Mouse (Mus musculus): Measurements from ENCODE around the gene Ypel2. TPM values are rescaled to one million over a fixed set of nuclear protein-coding genes. Genes with fewer than 3 reads are reported as not detected.

Gene Ypel2
- polyA plus RNA-seq, 1 experiment from 2014 or later: 7.7 TPM

- no peak overlapping the region for H3K27ac ChIP-seq
- no peaks in the 10 kb centered on the region for H3K36me3 ChIP-seq
- H3K27me3 ChIP-seq (replicated peaks): no peaks in the 10 kb centered on the region
- no peaks in the 10 kb centered on the region for H3K9me3 ChIP-seq
- no peak for ATAC-seq (ENCODE audit: insufficient read depth, low FRiP score, low read depth)
- no peak overlapping the region for H3K9ac ChIP-seq
- WGBS: 81% methylated on average over 8 of the region's 8 CpGs
- peaks cover 5% of the 10 kb centered on the region for H3K4me1 ChIP-seq
- H3K4me2 ChIP-seq: no peak overlapping the region
- H3K4me3 ChIP-seq (replicated peaks): no peak overlapping the region
Observed at GRCm38 (mm10) chr11:86941904-86942303, 51.6 kb downstream of the Ypel2 start.

GRCm38 (mm10) chr11:86939503-86939902 lies 54.0 kb downstream of the Ypel2 start:
- 67% methylated on average over 6 of the region's 6 CpGs for WGBS
- no peaks in the 10 kb centered on the region for H3K9me3 ChIP-seq
- no peaks in the 10 kb centered on the region for H3K36me3 ChIP-seq
- no peak overlapping the region for H3K9ac ChIP-seq
- H3K4me1 ChIP-seq: no peaks in the 10 kb centered on the region; the same call in 1 of the 2 replicates
- H3K4me2 ChIP-seq: no peak overlapping the region
- H3K27ac ChIP-seq: no peak overlapping the region
- no peaks in the 10 kb centered on the region for H3K27me3 ChIP-seq (replicated peaks)
- H3K4me3 ChIP-seq (replicated peaks): no peak overlapping the region
- ATAC-seq (ENCODE audit: insufficient read depth, low FRiP score, low read depth): no peak

DNA sequence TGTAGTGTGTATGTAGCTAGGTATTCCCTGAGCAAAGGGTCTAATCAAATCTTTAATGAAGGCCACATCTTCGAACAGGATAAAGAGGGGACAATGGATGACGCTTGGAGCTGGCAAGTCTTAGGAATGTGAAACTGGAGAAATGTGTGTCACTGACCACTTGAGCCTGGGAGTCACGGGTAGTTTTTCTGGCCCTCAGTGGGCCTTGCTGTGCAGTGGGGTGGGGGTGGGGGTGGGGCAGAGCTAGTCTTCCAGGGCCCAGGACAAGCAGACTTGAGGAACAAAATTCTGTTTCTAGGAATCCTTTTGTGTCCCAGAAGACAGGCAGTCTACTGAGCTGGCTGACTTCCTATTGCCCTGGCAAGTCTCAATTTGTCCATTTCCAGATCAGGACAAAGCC lies 55.0 kb downstream of the Ypel2 start:
- Histone ChIP-seq H3K9ac (no peak overlapping the region), H3K9me3 (no peaks in the 10 kb centered on the region), H3K4me1 (no peaks in the 10 kb centered on the region), H3K4me2 (no peak overlapping the region), H3K36me3 (no peaks in the 10 kb centered on the region), H3K27ac (no peak overlapping the region), H3K27me3 (replicated peaks) (no peaks in the 10 kb centered on the region), H3K4me3 (replicated peaks) (no peak overlapping the region)
- WGBS: 82% methylated on average over 3 of the region's 3 CpGs
- no peak for ATAC-seq (ENCODE audit: insufficient read depth, low FRiP score, low read depth)

DNA sequence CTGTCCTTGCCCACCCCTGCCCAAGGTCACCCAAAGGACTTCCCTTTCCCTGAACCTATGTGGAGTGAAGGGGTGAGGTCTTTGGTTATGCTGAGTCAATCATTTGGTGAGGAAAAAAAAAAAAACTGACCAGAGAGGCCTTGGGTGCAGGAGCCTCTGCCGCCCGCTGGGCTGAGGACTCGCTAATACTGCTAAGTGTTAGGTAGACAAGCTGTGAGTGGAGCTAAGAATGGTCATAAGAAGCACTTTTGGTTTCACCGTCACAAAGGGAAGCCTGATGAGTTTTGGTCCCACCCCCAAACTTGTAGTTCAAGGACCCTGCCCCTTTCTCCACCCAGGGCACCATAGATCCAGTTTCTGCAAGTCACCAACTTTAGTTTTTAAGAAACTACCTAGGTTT lies 55.4 kb downstream of the Ypel2 start:
- H3K4me2 ChIP-seq: no peak overlapping the region
- H3K27me3 ChIP-seq (replicated peaks): no peaks in the 10 kb centered on the region
- no peaks in the 10 kb centered on the region for H3K4me1 ChIP-seq
- H3K27ac ChIP-seq: no peak overlapping the region
- H3K9ac ChIP-seq: no peak overlapping the region
- ATAC-seq (ENCODE audit: insufficient read depth, low FRiP score, low read depth): no peak
- H3K36me3 ChIP-seq: no peaks in the 10 kb centered on the region
- no peak overlapping the region for H3K4me3 ChIP-seq (replicated peaks)
- H3K9me3 ChIP-seq: no peaks in the 10 kb centered on the region
- whole genome bisulfite sequencing: 87% methylated on average over 4 of the region's 4 CpGs

GRCm38 (mm10) chr11:86936938-86937337 lies 56.6 kb downstream of the Ypel2 start:
- Histone ChIP-seq H3K36me3 (no peaks in the 10 kb centered on the region), H3K4me1 (no peaks in the 10 kb centered on the region), H3K4me3 (replicated peaks) (no peak overlapping the region), H3K4me2 (no peak overlapping the region), H3K9ac (no peak overlapping the region), H3K27me3 (replicated peaks) (no peaks in the 10 kb centered on the region), H3K27ac (no peak overlapping the region), H3K9me3 (no peaks in the 10 kb centered on the region)
- ATAC-seq (ENCODE audit: insufficient read depth, low FRiP score, low read depth): no peak
- WGBS: 66% methylated on average over 9 of the region's 9 CpGs

GRCm38 (mm10) chr11:86934895-86935294 lies 58.6 kb downstream of the Ypel2 start:
- H3K4me1 ChIP-seq: no peaks in the 10 kb centered on the region
- H3K9ac ChIP-seq: no peak overlapping the region
- no peak for ATAC-seq (ENCODE audit: insufficient read depth, low FRiP score, low read depth)
- no peaks in the 10 kb centered on the region for H3K9me3 ChIP-seq
- no peak overlapping the region for H3K4me2 ChIP-seq
- H3K36me3 ChIP-seq: no peaks in the 10 kb centered on the region
- WGBS: 74% methylated on average over 2 of the region's 2 CpGs
- no peak overlapping the region for H3K4me3 ChIP-seq (replicated peaks)
- H3K27me3 ChIP-seq (replicated peaks): no peaks in the 10 kb centered on the region
- no peak overlapping the region for H3K27ac ChIP-seq

DNA sequence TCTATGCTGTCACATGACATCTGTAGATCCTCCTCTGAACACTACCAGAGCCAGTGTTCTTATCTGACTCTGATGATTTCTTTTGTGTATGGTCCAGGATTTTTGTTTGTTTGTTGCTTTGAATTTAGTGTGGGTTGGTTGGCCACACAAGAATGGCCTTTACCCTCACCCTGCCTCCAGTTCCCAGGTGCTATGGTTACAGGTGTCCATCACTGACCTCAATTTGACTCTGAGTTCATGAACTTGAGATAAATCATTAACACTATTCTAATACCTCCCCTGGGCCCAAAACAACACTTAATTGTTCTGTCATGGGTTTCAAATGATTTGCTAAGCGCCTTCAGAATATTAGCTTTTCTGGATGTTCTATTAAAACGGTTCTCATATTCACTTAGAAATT lies 61.3 kb downstream of the Ypel2 start:
- H3K4me2 ChIP-seq: no peak overlapping the region
- H3K9me3 ChIP-seq: no peaks in the 10 kb centered on the region
- no peaks in the 10 kb centered on the region for H3K36me3 ChIP-seq
- H3K4me1 ChIP-seq: no peaks in the 10 kb centered on the region
- H3K27ac ChIP-seq: no peak overlapping the region
- H3K27me3 ChIP-seq (replicated peaks): no peaks in the 10 kb centered on the region
- H3K4me3 ChIP-seq (replicated peaks): no peak overlapping the region
- no peak for ATAC-seq (ENCODE audit: insufficient read depth, low FRiP score, low read depth)
- H3K9ac ChIP-seq: no peak overlapping the region
- WGBS: 74% methylated on average over 2 of the region's 2 CpGs

DNA sequence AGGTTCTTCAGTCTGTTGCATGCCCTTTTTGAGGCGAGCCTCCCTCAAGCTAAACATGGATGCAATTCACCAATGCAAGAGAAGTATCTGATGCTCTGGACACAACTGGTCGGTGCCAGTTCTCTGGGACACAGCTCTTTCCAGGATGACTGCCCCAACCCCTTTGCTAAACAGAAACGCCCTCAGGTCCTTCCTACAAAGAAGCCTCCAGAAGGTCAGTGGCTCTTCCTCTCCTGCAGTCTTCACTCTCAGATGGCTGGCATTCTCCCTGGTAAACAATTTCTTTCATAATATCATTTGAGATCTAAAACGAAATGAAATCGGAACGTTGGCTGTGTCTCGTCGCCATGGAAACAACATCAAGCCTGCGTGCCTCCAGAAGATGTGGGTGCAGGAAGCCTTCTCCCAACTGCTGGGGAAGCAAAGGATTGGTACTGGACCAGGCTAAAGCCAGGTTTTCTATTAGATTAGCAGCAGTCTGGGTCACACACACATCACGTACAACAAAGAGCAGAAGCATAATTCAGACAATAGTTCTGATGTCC lies 62.8 kb downstream of the Ypel2 start:
- no peaks in the 10 kb centered on the region for H3K27me3 ChIP-seq (replicated peaks)
- no peak overlapping the region for H3K4me2 ChIP-seq
- H3K4me3 ChIP-seq (replicated peaks): no peak overlapping the region
- H3K9ac ChIP-seq: no peak overlapping the region
- H3K9me3 ChIP-seq: no peaks in the 10 kb centered on the region
- no peaks in the 10 kb centered on the region for H3K36me3 ChIP-seq
- no peaks in the 10 kb centered on the region for H3K4me1 ChIP-seq
- ATAC-seq (ENCODE audit: insufficient read depth, low FRiP score, low read depth): no peak
- H3K27ac ChIP-seq: no peak overlapping the region
- WGBS: 75% methylated on average over 10 of the region's 10 CpGs

DNA sequence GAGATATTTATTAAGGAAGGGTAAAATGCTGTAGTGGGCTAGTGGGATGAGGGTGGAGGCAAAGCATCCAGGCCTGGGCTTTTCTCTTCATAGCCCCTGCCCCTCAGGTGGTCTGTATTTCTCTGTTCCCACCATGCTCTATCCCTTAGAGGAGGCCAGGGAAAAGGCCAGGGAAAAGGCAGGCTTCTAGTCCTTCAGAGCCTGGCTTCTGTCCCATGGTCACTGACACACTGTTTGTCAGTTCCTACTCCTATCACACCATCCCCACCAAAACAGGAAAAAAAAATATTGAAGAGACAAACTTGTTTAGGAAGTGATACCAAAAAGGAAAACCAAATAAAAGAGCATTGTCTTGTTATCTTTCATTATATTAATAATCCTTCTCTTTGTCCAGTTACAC lies 63.5 kb downstream of the Ypel2 start:
- Histone ChIP-seq H3K36me3 (no peaks in the 10 kb centered on the region), H3K4me2 (no peak overlapping the region), H3K9ac (no peak overlapping the region), H3K4me1 (no peaks in the 10 kb centered on the region), H3K27ac (no peak overlapping the region), H3K9me3 (no peaks in the 10 kb centered on the region), H3K27me3 (replicated peaks) (no peaks in the 10 kb centered on the region), H3K4me3 (replicated peaks) (no peak overlapping the region)
- no peak for ATAC-seq (ENCODE audit: insufficient read depth, low FRiP score, low read depth)

GRCm38 (mm10) chr11:86929531-86929930 lies 64.0 kb downstream of the Ypel2 start:
- Histone ChIP-seq H3K9me3 (no peaks in the 10 kb centered on the region), H3K27ac (no peak overlapping the region), H3K4me2 (no peak overlapping the region), H3K4me1 (no peaks in the 10 kb centered on the region), H3K9ac (no peak overlapping the region), H3K4me3 (replicated peaks) (no peak overlapping the region), H3K36me3 (no peaks in the 10 kb centered on the region), H3K27me3 (replicated peaks) (no peaks in the 10 kb centered on the region)
- WGBS: 83% methylated on average over 4 of the region's 4 CpGs
- ATAC-seq (ENCODE audit: insufficient read depth, low FRiP score, low read depth): no peak

GRCm38 (mm10) chr11:86925085-86925638 lies 68.3 kb downstream of the Ypel2 start:
- Histone ChIP-seq H3K4me3 (replicated peaks) (no peak overlapping the region), H3K27me3 (replicated peaks) (no peaks in the 10 kb centered on the region)
- ATAC-seq (ENCODE audit: insufficient read depth, low FRiP score, low read depth): no peak

DNA sequence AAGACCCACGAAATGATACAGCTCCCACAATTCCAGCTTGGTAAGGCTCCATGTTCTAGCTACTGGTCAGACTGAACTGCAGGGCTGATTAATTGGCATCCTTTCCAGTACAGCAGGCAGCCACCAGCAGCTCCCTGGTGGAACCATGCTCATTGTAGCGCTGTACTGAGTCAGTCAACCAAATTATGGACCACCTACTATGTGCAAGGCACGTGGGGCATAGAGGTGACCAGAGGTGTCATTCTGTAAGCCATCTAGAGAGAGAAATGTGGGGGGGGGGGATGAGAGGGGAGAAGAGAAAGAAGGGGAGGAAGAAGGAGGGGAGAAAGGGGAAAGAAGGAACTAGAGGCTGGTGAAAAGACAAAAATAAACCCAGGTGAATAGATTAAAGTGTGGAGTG lies 68.9 kb downstream of the Ypel2 start:
- WGBS: 82% methylated on average over 3 of the region's 3 CpGs

More at GRCm38 (mm10) chr11:86925085-86925638, 68.3 kb downstream of the Ypel2 start:
- no peak overlapping the region for H3K9ac ChIP-seq
- H3K27ac ChIP-seq: no peak overlapping the region
- no peaks in the 10 kb centered on the region for H3K36me3 ChIP-seq
- no peaks in the 10 kb centered on the region for H3K4me1 ChIP-seq
- 67% methylated on average over 9 of the region's 9 CpGs for WGBS
- no peak overlapping the region for H3K4me2 ChIP-seq
- H3K9me3 ChIP-seq: no peaks in the 10 kb centered on the region

GRCm38 (mm10) chr11:86923654-86924053 lies 69.9 kb downstream of the Ypel2 start:
- Histone ChIP-seq H3K9ac (no peak overlapping the region), H3K4me1 (no peaks in the 10 kb centered on the region), H3K4me3 (replicated peaks) (no peak overlapping the region), H3K27ac (no peak overlapping the region), H3K9me3 (no peaks in the 10 kb centered on the region), H3K4me2 (no peak overlapping the region), H3K36me3 (no peaks in the 10 kb centered on the region), H3K27me3 (replicated peaks) (no peaks in the 10 kb centered on the region)
- no peak for ATAC-seq (ENCODE audit: insufficient read depth, low FRiP score, low read depth)
- WGBS: 53% methylated on average over 2 of the region's 2 CpGs

More for the DNA sequence above, 68.9 kb downstream of the Ypel2 start:
- H3K36me3 ChIP-seq: no peaks in the 10 kb centered on the region
- H3K4me1 ChIP-seq: no peaks in the 10 kb centered on the region
- no peak overlapping the region for H3K4me2 ChIP-seq
- no peak overlapping the region for H3K4me3 ChIP-seq (replicated peaks)
- H3K27me3 ChIP-seq (replicated peaks): no peaks in the 10 kb centered on the region
- H3K9me3 ChIP-seq: no peaks in the 10 kb centered on the region
- ATAC-seq (ENCODE audit: insufficient read depth, low FRiP score, low read depth): no peak
- H3K27ac ChIP-seq: no peak overlapping the region
- H3K9ac ChIP-seq: no peak overlapping the region

All from stomach, embryonic 15.5 days (tissue).